In genomic region chr6:32328028-32328427, GRCm38 (mm10) we compare ENCODE assay signal across 9 mouse cellular contexts.
DNase-seq lines count a peak whose midpoint lies in the region; ATAC-seq lines count a peak whose summit lies in the region.
"Had no signal": no experiment of that assay in that cellular context is flagged by ENCODE, and none has a peak within 500 bp of the region (broad histone marks: within the 10 kb centered on the region; RNA-seq: fewer than 3 reads in every experiment).

No protein-coding gene starts in this region.

- intact Hi-C loops in heart, postnatal 25 days (cut with DNase I): loop anchor here (1.0 to 2.0 kb wide), 2 partner anchors 151 to 263 kb away; no protein-coding TSS in a partner anchor

- DNase-seq in ES-CJ7 (ENCODE audit: low read depth, low spot score): peak; percentile 59
- peak; percentile 26 for DNase-seq in c-Kit-positive CD71-positive TER-119-positive erythroid progenitor cells, embryonic 14.5 days (ENCODE audit: low spot score)
- peak; percentile 39 for DNase-seq in heart, postnatal 25 days (ENCODE audit: low spot score)
- DNase-seq in layer of hippocampus, adult 11-12 months (ENCODE audit: low spot score): peak; percentile 63
- peak; percentile 47 for DNase-seq in retina, adult 2 months (ENCODE audit: low read depth, low spot score)
- DNase-seq in urinary bladder, adult 2 months (ENCODE audit: low spot score): peak; percentile 41

- no peaks in the 10 kb centered on the region for H3K36me3 ChIP-seq in forebrain, embryonic 13.5 days (ENCODE audit: poor library complexity, severe bottlenecking)
- H3K36me3 ChIP-seq in lung, embryonic 16.5 days (ENCODE audit: control insufficient read depth, insufficient read depth, low read length): no peaks in the 10 kb centered on the region

- peaks cover 40% of the 10 kb centered on the region for H3K4me1 ChIP-seq in forebrain, embryonic 13.5 days
- no peaks in the 10 kb centered on the region for H3K4me1 ChIP-seq in lung, embryonic 16.5 days (replicated peaks; ENCODE audit: control insufficient read depth, insufficient read depth, low read length)

- H3K9me3 ChIP-seq in forebrain, embryonic 13.5 days (replicated peaks): no peaks in the 10 kb centered on the region
- no peaks in the 10 kb centered on the region for H3K9me3 ChIP-seq in lung, embryonic 16.5 days (ENCODE audit: control insufficient read depth, low read length)

- no peak overlapping the region for H3K27ac ChIP-seq in forebrain, embryonic 13.5 days
- no peak overlapping the region for H3K27ac ChIP-seq in lung, embryonic 16.5 days (ENCODE audit: low read length)
- H3K27ac ChIP-seq: macrophage had no signal

- no peak overlapping the region for H3K4me3 ChIP-seq in forebrain, embryonic 13.5 days
- no peak overlapping the region for H3K4me3 ChIP-seq in lung, embryonic 16.5 days (ENCODE audit: low read length)

- H3K9ac ChIP-seq in forebrain, embryonic 13.5 days: no peak overlapping the region
- H3K9ac ChIP-seq in lung, embryonic 16.5 days (ENCODE audit: low read length): no peak overlapping the region

- WGBS in forebrain, embryonic 13.5 days: 4% methylated on average over 8 of the region's 8 CpGs
- WGBS in lung, embryonic 16.5 days: under 1% methylated on average over 8 of the region's 8 CpGs

- H3K4me2 ChIP-seq in forebrain, embryonic 13.5 days: no peak overlapping the region; the same call in 1 of the 2 replicates
- H3K4me2 ChIP-seq in lung, embryonic 16.5 days (ENCODE audit: low read depth, low read length): no peak overlapping the region

- no peaks in the 10 kb centered on the region for H3K27me3 ChIP-seq in forebrain, embryonic 13.5 days
- no peaks in the 10 kb centered on the region for H3K27me3 ChIP-seq in lung, embryonic 16.5 days (ENCODE audit: control insufficient read depth, insufficient read depth, low read depth, low read length)

- peak; percentile 85 for ATAC-seq in forebrain, embryonic 13.5 days
- ATAC-seq in lung, embryonic 16.5 days (ENCODE audit: low read depth): peak; percentile 60; the same call in 1 of the 2 replicates
